Mouse (Mus musculus): ENCODE measurements around the gene AC124502.3. TPM values are rescaled to one million over a fixed set of nuclear protein-coding genes. Genes with fewer than 3 reads are reported as not detected.

AC124502.3 gene
- total RNA-seq, 2 experiments from 2014 or later = 3.4 to 6.9 TPM

- no peak for DNase-seq (ENCODE audit: low spot score in 2 of 2)
These were observed 12.6 kb upstream of the AC124502.3 start for GRCm38 (mm10) chr19:5026111-5026510.

- no peak for DNase-seq (ENCODE audit: low spot score in 2 of 2)
These were observed 6.0 kb upstream of the AC124502.3 start for GRCm38 (mm10) chr19:5032686-5033085.

- no peak for DNase-seq (ENCODE audit: low spot score in 2 of 2)
These were observed 2.1 kb upstream of the AC124502.3 start for GRCm38 (mm10) chr19:5036577-5036976.

- DNase-seq (ENCODE audit: low spot score in 2 of 2) = peak; percentile 82 to 90
These were observed 766 bp upstream of the AC124502.3 start for GRCm38 (mm10) chr19:5037678-5038571.

- DNase-seq (ENCODE audit: low spot score in 2 of 2) = no peak
These were observed 817 bp downstream of the AC124502.3 start for GRCm38 (mm10) chr19:5039301-5040114.

- DNase-seq (ENCODE audit: low spot score in 2 of 2) = peak; percentile 89 to 92
These were observed 2.3 kb downstream of the AC124502.3 start, which contains the start of gene Brms1 for GRCm38 (mm10) chr19:5040862-5041523. TSS of gene Brms1 (plus strand) at chr19:5041354.

- no peak for DNase-seq (ENCODE audit: low spot score in 2 of 2)
These were observed 2.9 kb downstream of the AC124502.3 start for GRCm38 (mm10) chr19:5041588-5041987.

GRCm38 (mm10) chr19:5045531-5045930 is 6.8 kb downstream of the AC124502.3 start:
- DNase-seq (ENCODE audit: low spot score in 2 of 2) = no peak

- peak in 1 of 2 experiments; percentile 65 for DNase-seq (ENCODE audit: low spot score in 2 of 2)
These were observed 9.7 kb downstream of the AC124502.3 start for GRCm38 (mm10) chr19:5048138-5049056.

- DNase-seq (ENCODE audit: low spot score in 2 of 2) = no peak
These were observed 10.6 kb downstream of the AC124502.3 start for GRCm38 (mm10) chr19:5049325-5049724.

- peak in 1 of 2 experiments; percentile 53 for DNase-seq (ENCODE audit: low spot score in 2 of 2)
These were observed 11.6 kb downstream of the AC124502.3 start, which contains the start of gene Rin1 for GRCm38 (mm10) chr19:5050047-5050905. TSS of gene Rin1 (plus strand) at chr19:5050481.

GRCm38 (mm10) chr19:5051031-5051430 is 12.3 kb downstream of the AC124502.3 start:
- no peak for DNase-seq (ENCODE audit: low spot score in 2 of 2)

GRCm38 (mm10) chr19:5051515-5051914 is 12.8 kb downstream of the AC124502.3 start:
- no peak for DNase-seq (ENCODE audit: low spot score in 2 of 2)

GRCm38 (mm10) chr19:5052166-5052822 is 13.6 kb downstream of the AC124502.3 start:
- DNase-seq (ENCODE audit: low spot score in 2 of 2) = no peak

- DNase-seq (ENCODE audit: low spot score in 2 of 2) = no peak
These were observed 14.2 kb downstream of the AC124502.3 start for GRCm38 (mm10) chr19:5052853-5053252.

GRCm38 (mm10) chr19:5053909-5054308 is 15.2 kb downstream of the AC124502.3 start:
- peak in 1 of 2 experiments; percentile 61 for DNase-seq (ENCODE audit: low spot score in 2 of 2)

GRCm38 (mm10) chr19:5056251-5056650 is 17.6 kb downstream of the AC124502.3 start:
- peak; percentile 62 to 68 for DNase-seq (ENCODE audit: low spot score in 2 of 2)
